Mouse (Mus musculus): ENCODE measurements around the gene Mybpc3.

DNA sequence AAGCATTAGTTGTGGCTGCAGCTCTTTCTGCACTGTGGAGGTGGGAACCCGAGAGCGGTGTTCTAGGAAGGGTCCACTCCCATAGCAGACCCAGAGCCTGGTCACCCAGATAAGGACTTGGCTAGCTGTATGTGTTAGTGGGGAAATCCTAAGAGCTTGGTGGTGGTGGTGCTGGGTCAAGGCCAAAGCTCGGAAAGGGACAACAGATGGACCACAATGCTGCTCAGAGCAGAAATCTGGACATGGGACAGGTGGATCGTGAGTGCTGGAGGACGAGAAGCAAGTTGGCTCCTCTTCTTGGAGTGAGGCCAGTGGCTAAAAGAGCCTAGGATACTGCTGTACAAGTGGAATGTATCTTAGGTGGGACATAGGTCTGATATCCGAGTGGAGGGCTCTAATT, 1.6 kb downstream of the Mybpc3 start:
- TF ChIP-seq CTCF (IDR thresholded peaks at IDR 0.05; ENCODE audit: low read depth) (no peak), EP300 (optimal IDR thresholded peaks at IDR 0.05) (no peak)

Measured in stomach, postnatal 0 days (tissue).